Mouse (Mus musculus): Measurements from ENCODE around the gene Vcam1. TPM values are rescaled to one million over a fixed set of nuclear protein-coding genes. Genes with fewer than 3 reads are reported as not detected.

The Vcam1 gene
- polyA plus RNA-seq, 1 experiment from 2014 or later = 78.6 TPM

- ATAC-seq (ENCODE audit: insufficient read depth) (no peak), DNase-seq (peak; percentile 56)
- 16% methylated on average over 2 of the region's 2 CpGs for WGBS
- Histone ChIP-seq H3K4me3 (ENCODE audit: low read depth, low read length) (peak overlapping the region; percentile 45), H3K27me3 (ENCODE audit: insufficient read depth, low read length) (no peaks in the 10 kb centered on the region), H3K9me3 (ENCODE audit: low read depth, low read length) (no peaks in the 10 kb centered on the region), H3K9ac (peak overlapping the region; percentile 30; the same call in 1 of the 2 replicates), H3K36me3 (ENCODE audit: insufficient read depth) (peaks cover 16% of the 10 kb centered on the region; the same call in 1 of the 2 replicates), H3K4me2 (peak overlapping the region; percentile 52), H3K4me1 (ENCODE audit: insufficient read depth) (peaks cover 21% of the 10 kb centered on the region), H3K27ac (ENCODE audit: low read depth) (peak overlapping the region; percentile 40; the same call in 1 of the 2 replicates)
- TF ChIP-seq CTCF (IDR thresholded peaks at IDR 0.05; ENCODE audit: low read depth) = no peak
These were observed 2.2 kb downstream of the Vcam1 start for GRCm38 (mm10) chr3:116127281-116127680.

GRCm38 (mm10) chr3:116126508-116127190 lies 2.8 kb downstream of the Vcam1 start:
- H3K27me3 ChIP-seq (ENCODE audit: insufficient read depth, low read length) = no peaks in the 10 kb centered on the region
- H3K9me3 ChIP-seq (ENCODE audit: low read depth, low read length) = no peaks in the 10 kb centered on the region
- DNase-seq (peak; percentile 63), ATAC-seq (ENCODE audit: insufficient read depth) (peak; percentile 28; the same call in 1 of the 2 replicates)
- peaks cover 21% of the 10 kb centered on the region for H3K4me1 ChIP-seq (ENCODE audit: insufficient read depth)
- peak overlapping the region; percentile 30; the same call in 1 of the 2 replicates for H3K9ac ChIP-seq
- H3K27ac ChIP-seq (ENCODE audit: low read depth) = peak overlapping the region; percentile 40
- TF ChIP-seq CTCF (IDR thresholded peaks at IDR 0.05; ENCODE audit: low read depth) = no peak
- WGBS = 41% methylated on average over 7 of the region's 7 CpGs
- H3K4me2 ChIP-seq = peak overlapping the region; percentile 52
- H3K4me3 ChIP-seq (ENCODE audit: low read depth, low read length) = peak overlapping the region; percentile 45
- H3K36me3 ChIP-seq (ENCODE audit: insufficient read depth) = peaks cover 20% of the 10 kb centered on the region; the same call in 1 of the 2 replicates

- 50% methylated on average over 4 of the region's 4 CpGs for WGBS
- peaks cover 21% of the 10 kb centered on the region; the same call in 1 of the 2 replicates for H3K36me3 ChIP-seq (ENCODE audit: insufficient read depth)
- H3K27me3 ChIP-seq (ENCODE audit: insufficient read depth, low read length) = no peaks in the 10 kb centered on the region
- ATAC-seq (ENCODE audit: insufficient read depth) = no peak
- peaks cover 21% of the 10 kb centered on the region for H3K4me1 ChIP-seq (ENCODE audit: insufficient read depth)
- TF ChIP-seq CTCF (IDR thresholded peaks at IDR 0.05; ENCODE audit: low read depth) = 0 out of 2 replicates have a peak, but pooled peaks have one; percentile 13
- H3K4me2 ChIP-seq = peak overlapping the region; percentile 52
- peak overlapping the region; percentile 45 for H3K4me3 ChIP-seq (ENCODE audit: low read depth, low read length)
- peak overlapping the region; percentile 13; the same call in 1 of the 2 replicates for H3K27ac ChIP-seq (ENCODE audit: low read depth)
- no peaks in the 10 kb centered on the region for H3K9me3 ChIP-seq (ENCODE audit: low read depth, low read length)
- no peak for DNase-seq
- H3K9ac ChIP-seq = no peak overlapping the region
These were observed 3.4 kb downstream of the Vcam1 start for GRCm38 (mm10) chr3:116126070-116126469.

- no peak overlapping the region for H3K4me3 ChIP-seq (ENCODE audit: low read depth, low read length)
- H3K9me3 ChIP-seq (ENCODE audit: low read depth, low read length) = no peaks in the 10 kb centered on the region
- WGBS = 85% methylated on average over 3 of the region's 3 CpGs
- no peak overlapping the region for H3K4me2 ChIP-seq
- H3K9ac ChIP-seq = no peak overlapping the region
- peaks cover 25% of the 10 kb centered on the region; the same call in 1 of the 2 replicates for H3K36me3 ChIP-seq (ENCODE audit: insufficient read depth)
- peaks cover 17% of the 10 kb centered on the region for H3K4me1 ChIP-seq (ENCODE audit: insufficient read depth)
- no peak for DNase-seq
- no peak for TF ChIP-seq CTCF (IDR thresholded peaks at IDR 0.05; ENCODE audit: low read depth)
- ATAC-seq (ENCODE audit: insufficient read depth) = no peak
- H3K27ac ChIP-seq (ENCODE audit: low read depth) = no peak overlapping the region
- no peaks in the 10 kb centered on the region for H3K27me3 ChIP-seq (ENCODE audit: insufficient read depth, low read length)
These were observed 5.7 kb downstream of the Vcam1 start for GRCm38 (mm10) chr3:116123827-116124226.

- no peak for TF ChIP-seq CTCF (IDR thresholded peaks at IDR 0.05; ENCODE audit: low read depth)
- no peak overlapping the region for H3K4me2 ChIP-seq
- H3K9ac ChIP-seq = no peak overlapping the region
- no peak overlapping the region for H3K4me3 ChIP-seq (ENCODE audit: low read depth, low read length)
- ATAC-seq (ENCODE audit: insufficient read depth) (no peak), DNase-seq (no peak)
- no peaks in the 10 kb centered on the region for H3K27me3 ChIP-seq (ENCODE audit: insufficient read depth, low read length)
- H3K9me3 ChIP-seq (ENCODE audit: low read depth, low read length) = no peaks in the 10 kb centered on the region
- 75% methylated on average over 4 of the region's 4 CpGs for WGBS
- peaks cover 17% of the 10 kb centered on the region for H3K4me1 ChIP-seq (ENCODE audit: insufficient read depth)
- H3K36me3 ChIP-seq (ENCODE audit: insufficient read depth) = peaks cover 25% of the 10 kb centered on the region; the same call in 1 of the 2 replicates
- no peak overlapping the region for H3K27ac ChIP-seq (ENCODE audit: low read depth)
These were observed 6.8 kb downstream of the Vcam1 start for GRCm38 (mm10) chr3:116122696-116123095.

GRCm38 (mm10) chr3:116121026-116121425 lies 8.5 kb downstream of the Vcam1 start:
- ATAC-seq (ENCODE audit: insufficient read depth) (no peak), DNase-seq (no peak)
- peaks cover 36% of the 10 kb centered on the region; the same call in 1 of the 2 replicates for H3K36me3 ChIP-seq (ENCODE audit: insufficient read depth)
- H3K9ac ChIP-seq = no peak overlapping the region
- TF ChIP-seq CTCF (IDR thresholded peaks at IDR 0.05; ENCODE audit: low read depth) = no peak
- H3K9me3 ChIP-seq (ENCODE audit: low read depth, low read length) = no peaks in the 10 kb centered on the region
- H3K27ac ChIP-seq (ENCODE audit: low read depth) = no peak overlapping the region
- H3K4me2 ChIP-seq = no peak overlapping the region
- no peaks in the 10 kb centered on the region for H3K27me3 ChIP-seq (ENCODE audit: insufficient read depth, low read length)
- H3K4me3 ChIP-seq (ENCODE audit: low read depth, low read length) = no peak overlapping the region
- WGBS = 64% methylated on average over 3 of the region's 3 CpGs
- peaks cover 5% of the 10 kb centered on the region; the same call in 1 of the 2 replicates for H3K4me1 ChIP-seq (ENCODE audit: insufficient read depth)

- WGBS = 79% methylated on average over 6 of the region's 6 CpGs
- no peak for TF ChIP-seq CTCF (IDR thresholded peaks at IDR 0.05; ENCODE audit: low read depth)
- no peaks in the 10 kb centered on the region for H3K4me1 ChIP-seq (ENCODE audit: insufficient read depth)
- no peaks in the 10 kb centered on the region for H3K9me3 ChIP-seq (ENCODE audit: low read depth, low read length)
- H3K9ac ChIP-seq = no peak overlapping the region
- DNase-seq = no peak
- no peaks in the 10 kb centered on the region for H3K27me3 ChIP-seq (ENCODE audit: insufficient read depth, low read length)
- H3K27ac ChIP-seq (ENCODE audit: low read depth) = no peak overlapping the region
- H3K36me3 ChIP-seq (ENCODE audit: insufficient read depth) = peaks cover 39% of the 10 kb centered on the region; the same call in 1 of the 2 replicates
- no peak overlapping the region for H3K4me3 ChIP-seq (ENCODE audit: low read depth, low read length)
- H3K4me2 ChIP-seq = no peak overlapping the region
- no peak for ATAC-seq (ENCODE audit: insufficient read depth)
These were observed 9.1 kb downstream of the Vcam1 start for GRCm38 (mm10) chr3:116120391-116120790.
